Mouse (Mus musculus): ENCODE measurements around the gene Nell2.

Nell2 gene

GRCm38 (mm10) chr15:95075356-95075755, 453.0 kb downstream of the Nell2 start:
- DNase-seq, result no peak

GRCm38 (mm10) chr15:95070881-95071280, 457.5 kb downstream of the Nell2 start:
- no peak for DNase-seq

- no peak for DNase-seq
These were observed 459.6 kb downstream of the Nell2 start for GRCm38 (mm10) chr15:95068799-95069198.

- DNase-seq, result no peak
These were observed 460.3 kb downstream of the Nell2 start for GRCm38 (mm10) chr15:95068023-95068422.

- DNase-seq, result no peak
These were observed 473.2 kb downstream of the Nell2 start for GRCm38 (mm10) chr15:95055081-95055650.

GRCm38 (mm10) chr15:95049171-95049729, 479.1 kb downstream of the Nell2 start:
- peak; percentile 60 for DNase-seq

- DNase-seq, result no peak
These were observed 480.9 kb downstream of the Nell2 start for GRCm38 (mm10) chr15:95047486-95047885.

GRCm38 (mm10) chr15:95044011-95044410, 484.3 kb downstream of the Nell2 start:
- peak; percentile 84 for DNase-seq

- no peak for DNase-seq
These were observed 485.9 kb downstream of the Nell2 start for GRCm38 (mm10) chr15:95042437-95042836.

GRCm38 (mm10) chr15:95029487-95029875, 498.9 kb downstream of the Nell2 start:
- DNase-seq, result no peak

GRCm38 (mm10) chr15:95028862-95029486, 499.4 kb downstream of the Nell2 start:
- no peak for DNase-seq

Data from cerebellum, adult 8-10 months (tissue).